Mouse (Mus musculus) kidney, adult 2 months (tissue): Measurements from ENCODE around the gene Myb. TPM values are rescaled to one million over a fixed set of nuclear protein-coding genes. Genes with fewer than 3 reads are reported as not detected.

Experiments used
- DNase-seq: peaks from one replicate; pipeline ENCODE4 v3.0.0; 2021
- H3K27ac ChIP-seq: fragments of 200-500 bp; 2 replicates; pipeline ENCODE4 v1.5.1; 2012; ENCODE audit warnings: low read depth, low read length, control low read depth, inconsistent platforms; ENCODE audit not compliant: insufficient read depth
- H3K27me3 ChIP-seq: fragments of 200-500 bp; replicated peaks from 2 replicates; pipeline ENCODE4 v1.6.1; 2012; ENCODE audit warnings: mild to moderate bottlenecking, moderate library complexity, low read length, inconsistent platforms; ENCODE audit not compliant: control insufficient read depth, insufficient read depth
- H3K36me3 ChIP-seq: fragments of 200-500 bp; 2 replicates; pipeline ENCODE4 v1.6.1; 2012; ENCODE audit warnings: mild to moderate bottlenecking, moderate library complexity, low read length, inconsistent platforms; ENCODE audit not compliant: control insufficient read depth, insufficient read depth
- H3K4me1 ChIP-seq: fragments of 200-500 bp; 2 replicates; pipeline ENCODE4 v1.6.1; 2011; ENCODE audit warnings: low read length; ENCODE audit not compliant: control insufficient read depth, insufficient read depth
- H3K4me3 ChIP-seq: fragments of 200-500 bp; 2 replicates; pipeline ENCODE4 v1.5.1; 2011; ENCODE audit warnings: mild to moderate bottlenecking, low read depth, low read length, control low read depth; ENCODE audit not compliant: insufficient read depth
- CTCF ChIP-seq: fragments of 200-500 bp; conservative IDR thresholded peaks from 2 replicates; pipeline ENCODE4 v1.5.1; 2011; ENCODE audit warnings: low read depth, mild to moderate bottlenecking, control low read depth, low read length, moderate library complexity, mixed read lengths; ENCODE audit not compliant: insufficient read depth, insufficient read length
- POLR2A ChIP-seq: fragments of 200-500 bp; IDR thresholded peaks from one replicate; pipeline ENCODE4 v1.6.1; 2011; ENCODE audit warnings: low read depth, low read length, control low read depth
- WGBS: fragments of 180-500 bp; shearing (Covaris S2); methylation state at CpG from one replicate; pipeline ENCODE4 v1.1.7; 2018; 5-methylcytosine and 5-hydroxymethylcytosine counted together
- polyA plus RNA-seq: library from polyadenylated mRNA; depleted of rRNA; stranded (reverse); fragments of >200 nt; gene quantifications from 2 replicates; pipeline ENCODE4 v1.2.3, GENCODE M21; 2012

The Myb gene
- polyA plus RNA-seq, 1 experiment = 0.36 TPM

DNA sequence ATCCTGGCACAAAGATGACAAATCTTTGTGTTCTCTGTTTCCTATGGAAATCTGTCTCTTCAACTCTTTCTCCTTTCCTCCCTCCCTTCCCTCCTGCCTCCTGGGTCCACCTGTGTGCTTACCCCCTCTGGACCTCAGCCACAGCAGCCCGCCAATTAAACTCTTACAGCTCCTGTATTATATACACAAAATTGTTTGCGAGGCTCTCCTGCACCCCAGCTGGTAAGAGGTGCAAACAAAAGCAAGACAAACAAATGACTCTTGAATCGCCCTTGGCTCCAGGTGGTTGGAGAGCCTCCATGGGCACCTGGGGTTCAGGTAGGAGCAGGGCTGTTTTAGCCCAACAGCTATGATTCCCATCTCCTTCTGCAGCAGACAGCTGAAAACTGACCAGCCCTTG lies 71.2 kb downstream of the Myb start:
- Histone ChIP-seq H3K4me3 (no peak overlapping the region), H3K27me3 (no peaks in the 10 kb centered on the region), H3K27ac (no peak overlapping the region), H3K36me3 (no peaks in the 10 kb centered on the region), H3K4me1 (no peaks in the 10 kb centered on the region)
- no peak for DNase-seq
- 84% methylated on average over 3 of the region's 3 CpGs for WGBS
- TF ChIP-seq CTCF (no peak), POLR2A (no peak)

DNA sequence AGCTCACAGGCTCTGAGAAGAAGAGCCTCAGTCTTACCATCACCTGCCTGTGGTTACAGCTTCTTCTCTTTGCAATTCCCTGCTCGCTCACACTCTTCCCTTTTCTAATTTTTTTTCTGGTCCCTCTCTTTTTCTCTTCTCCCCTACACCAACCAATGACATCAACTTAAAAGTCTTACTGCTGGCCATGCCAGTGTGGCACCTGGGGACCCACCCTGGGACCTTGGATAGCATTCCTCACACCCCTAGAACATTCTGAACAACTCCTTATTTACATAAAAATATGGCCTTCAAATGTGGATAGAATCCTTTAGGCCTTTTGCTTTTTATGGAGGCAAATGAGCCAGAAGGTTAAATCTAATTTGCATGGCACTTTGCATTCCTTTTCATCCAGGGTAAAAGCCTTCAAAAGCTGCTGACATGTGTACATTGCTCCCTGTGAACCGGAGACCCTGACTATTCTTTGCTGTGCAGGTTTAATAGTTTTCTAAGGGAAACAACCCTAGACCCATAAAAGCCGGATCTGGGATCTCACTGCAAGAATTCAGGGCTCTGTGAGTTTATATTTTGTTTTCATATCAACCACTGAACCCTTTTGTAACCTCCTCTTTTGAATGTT lies 73.1 kb downstream of the Myb start:
- no peaks in the 10 kb centered on the region for H3K27me3 ChIP-seq
- no peaks in the 10 kb centered on the region for H3K4me1 ChIP-seq
- TF ChIP-seq CTCF = no peak
- no peak for TF ChIP-seq POLR2A
- no peak overlapping the region for H3K4me3 ChIP-seq
- no peak for DNase-seq
- no peaks in the 10 kb centered on the region for H3K36me3 ChIP-seq
- H3K27ac ChIP-seq = no peak overlapping the region
- WGBS = 62% methylated on average over 3 of the region's 3 CpGs

DNA sequence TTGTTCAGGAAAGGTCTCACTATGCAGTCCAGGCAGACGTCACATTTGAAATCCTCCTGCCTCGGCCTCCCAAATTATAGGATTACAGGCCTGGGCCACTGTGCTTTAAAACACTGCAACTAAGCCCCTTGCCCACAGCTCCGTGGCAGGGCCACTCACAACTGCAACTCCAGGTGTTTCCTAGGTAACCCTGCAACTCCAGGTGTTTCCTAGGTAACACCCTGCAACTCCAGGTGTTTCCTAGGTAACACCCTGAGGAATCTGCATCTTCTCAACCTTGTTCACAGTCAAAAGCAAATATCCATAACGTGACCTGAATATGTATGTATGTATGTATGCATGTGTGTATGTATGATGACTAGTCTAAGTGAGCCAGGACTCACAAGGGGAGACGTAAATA lies 75.7 kb downstream of the Myb start:
- no peak for TF ChIP-seq CTCF
- TF ChIP-seq POLR2A = no peak
- no peaks in the 10 kb centered on the region for H3K27me3 ChIP-seq
- H3K4me3 ChIP-seq = no peak overlapping the region
- 85% methylated on average over 5 of the region's 5 CpGs for WGBS
- H3K27ac ChIP-seq = no peak overlapping the region
- H3K4me1 ChIP-seq = no peaks in the 10 kb centered on the region
- H3K36me3 ChIP-seq = no peaks in the 10 kb centered on the region
- no peak for DNase-seq

DNA sequence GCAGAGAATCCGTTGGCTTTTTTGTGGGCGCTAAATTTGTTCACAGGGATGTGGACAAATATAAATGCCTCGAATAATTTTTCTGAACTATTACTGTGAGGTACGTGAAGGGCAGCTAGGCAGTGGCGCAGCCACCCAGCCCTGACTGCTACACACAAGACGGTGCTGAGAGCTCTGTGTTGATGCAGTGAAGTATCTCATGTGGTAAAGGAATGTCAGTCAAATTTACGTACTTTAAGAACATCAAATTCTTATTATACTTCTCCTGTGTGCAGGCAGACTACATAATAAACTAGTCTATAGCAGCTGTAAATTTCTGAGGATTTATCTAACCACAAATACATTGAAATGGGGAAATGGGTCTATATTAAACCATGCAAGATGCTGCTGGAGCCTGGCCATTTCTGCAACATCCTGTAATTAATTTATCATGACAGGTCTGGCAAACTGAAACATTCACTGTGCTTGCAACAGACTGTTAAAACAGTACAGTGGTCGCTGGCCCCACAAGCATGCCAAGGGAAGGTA lies 77.3 kb downstream of the Myb start:
- no peaks in the 10 kb centered on the region for H3K36me3 ChIP-seq
- no peak for TF ChIP-seq CTCF
- TF ChIP-seq POLR2A = no peak
- no peak overlapping the region for H3K4me3 ChIP-seq
- H3K4me1 ChIP-seq = no peaks in the 10 kb centered on the region
- WGBS = 65% methylated on average over 8 of the region's 8 CpGs
- no peaks in the 10 kb centered on the region for H3K27me3 ChIP-seq
- DNase-seq = no peak
- no peak overlapping the region for H3K27ac ChIP-seq

DNA sequence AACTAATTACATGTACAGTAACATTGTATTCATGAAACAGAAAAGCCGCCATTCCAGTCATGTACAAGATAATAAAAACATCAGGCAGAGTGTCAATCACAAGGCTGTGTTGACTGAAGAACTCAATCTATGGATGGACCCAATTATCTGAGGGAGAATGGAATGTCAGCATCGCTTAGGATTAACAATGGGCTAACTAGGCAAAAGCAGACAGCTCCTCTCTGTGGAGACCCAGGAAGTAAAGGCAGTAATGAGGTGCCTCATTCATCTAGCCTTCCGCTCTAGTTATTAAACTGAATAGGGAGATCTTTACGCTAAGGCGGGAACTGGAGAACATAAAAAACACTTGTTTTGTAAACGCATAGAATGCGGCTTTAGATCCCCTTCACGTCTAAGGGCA lies 78.3 kb downstream of the Myb start:
- Histone ChIP-seq H3K27me3 (no peaks in the 10 kb centered on the region), H3K4me1 (no peaks in the 10 kb centered on the region), H3K4me3 (no peak overlapping the region), H3K36me3 (no peaks in the 10 kb centered on the region), H3K27ac (no peak overlapping the region)
- TF ChIP-seq CTCF (no peak), POLR2A (no peak)
- 93% methylated on average over 8 of the region's 8 CpGs for WGBS
- no peak for DNase-seq

DNA sequence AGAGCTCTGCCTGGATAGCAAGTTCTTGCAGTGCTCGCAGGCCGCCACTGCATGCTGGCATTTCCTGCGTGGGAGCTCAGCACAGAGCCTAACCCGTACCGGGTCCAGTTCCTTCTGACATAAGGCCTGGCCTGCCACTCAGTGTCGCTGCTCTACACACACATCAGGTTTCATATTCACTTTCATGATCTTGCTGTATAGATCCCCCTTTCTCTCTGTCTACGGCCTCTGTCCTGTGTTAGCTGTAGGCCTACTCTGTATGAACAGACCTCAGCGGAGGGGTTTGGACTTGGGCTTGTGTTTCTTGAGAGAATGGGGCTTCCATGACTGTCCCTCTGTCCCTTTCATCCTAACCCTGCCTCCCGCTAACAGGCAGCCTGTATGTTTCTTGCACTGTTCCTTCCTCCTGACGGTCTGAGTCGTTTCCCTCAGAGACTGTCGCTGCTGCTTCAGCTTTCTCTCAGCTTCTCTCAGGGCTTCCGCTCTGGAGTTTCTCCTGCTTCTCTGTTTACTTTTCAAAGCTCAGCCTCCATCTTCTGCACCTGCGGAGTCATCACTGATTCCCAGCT lies 83.5 kb downstream of the Myb start:
- H3K27ac ChIP-seq = no peak overlapping the region
- WGBS = 78% methylated on average over 14 of the region's 14 CpGs
- no peaks in the 10 kb centered on the region for H3K36me3 ChIP-seq
- H3K27me3 ChIP-seq = no peaks in the 10 kb centered on the region
- H3K4me1 ChIP-seq = no peaks in the 10 kb centered on the region
- no peak for DNase-seq
- TF ChIP-seq CTCF (no peak), POLR2A (no peak)
- no peak overlapping the region for H3K4me3 ChIP-seq

DNA sequence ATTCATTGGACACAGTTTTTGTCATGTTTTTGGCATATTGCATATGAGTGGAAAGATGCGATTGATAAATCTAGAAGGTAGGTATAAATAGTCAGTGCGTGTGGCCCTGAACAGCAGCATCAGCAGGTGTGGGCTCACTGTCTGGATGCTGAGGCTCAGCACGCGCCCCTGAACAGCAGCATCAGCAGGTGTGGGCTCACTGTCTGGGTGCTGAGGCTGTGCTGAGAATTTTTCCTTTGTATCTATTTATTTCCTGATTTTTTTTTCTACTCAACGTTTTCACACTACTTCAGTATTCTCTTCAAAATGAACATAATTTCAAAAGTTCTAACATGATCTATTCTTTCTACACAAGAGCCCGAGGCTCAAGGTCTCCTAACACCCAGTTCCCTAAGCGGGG lies 84.1 kb downstream of the Myb start:
- Histone ChIP-seq H3K27ac (no peak overlapping the region), H3K36me3 (no peaks in the 10 kb centered on the region), H3K4me1 (no peaks in the 10 kb centered on the region), H3K4me3 (no peak overlapping the region), H3K27me3 (no peaks in the 10 kb centered on the region)
- 87% methylated on average over 7 of the region's 7 CpGs for WGBS
- TF ChIP-seq POLR2A (no peak), CTCF (no peak)
- no peak for DNase-seq
